Mouse (Mus musculus): ENCODE measurements around the gene Cd48. TPM values are rescaled to one million over a fixed set of nuclear protein-coding genes. Genes with fewer than 3 reads are reported as not detected.
A peak's percentile ranks its signal among the peaks of the same experiment; 100 is the strongest.

The Cd48 gene
- total and polyA plus RNA-seq, 2 experiments from 2014 or later: 0.77 to 0.99 TPM

DNA sequence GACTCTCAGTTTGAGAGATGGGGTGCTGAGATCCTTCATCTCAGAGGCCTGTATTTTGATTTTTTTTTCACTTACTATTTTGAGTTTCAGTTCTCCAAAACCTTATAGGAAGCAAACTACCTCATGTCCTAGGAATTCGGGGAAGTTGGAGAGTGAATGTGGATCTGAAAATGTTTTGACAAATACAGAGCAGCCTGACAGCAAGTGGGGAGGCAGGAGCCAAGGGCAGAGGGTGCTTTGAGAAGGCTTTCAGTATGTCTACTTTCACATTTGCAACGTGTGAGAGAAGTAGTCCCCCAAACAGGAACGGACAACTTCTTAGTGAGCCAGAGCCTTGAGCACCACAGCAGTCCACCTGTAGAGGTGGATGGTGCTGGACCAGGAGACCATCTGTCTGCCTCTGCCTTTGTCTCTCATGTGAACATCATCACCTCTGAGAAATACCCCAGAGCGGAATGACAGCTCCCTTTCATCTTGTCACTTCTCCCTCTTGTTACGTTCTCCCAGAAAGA is 35.3 kb upstream of the Cd48 start:
- Histone ChIP-seq H3K27ac (ENCODE audit: low read depth, low read length) (no peak overlapping the region), H3K4me1 (ENCODE audit: insufficient read depth, low read length) (no peaks in the 10 kb centered on the region), H3K36me3 (ENCODE audit: insufficient read depth, low read length) (no peaks in the 10 kb centered on the region), H3K27me3 (ENCODE audit: insufficient read depth, low read length) (no peaks in the 10 kb centered on the region), H3K9me3 (ENCODE audit: low read length) (no peaks in the 10 kb centered on the region), H3K4me2 (ENCODE audit: low read depth, low read length, poor library complexity, severe bottlenecking) (no peak overlapping the region), H3K4me3 (ENCODE audit: low read depth, low read length) (no peak overlapping the region), H3K9ac (replicated peaks; ENCODE audit: low read length, poor library complexity, severe bottlenecking) (no peak overlapping the region)
- TF ChIP-seq CTCF (IDR thresholded peaks at IDR 0.05): no peak
- WGBS: 70% methylated on average over 5 of the region's 5 CpGs
- DNase-seq (ENCODE audit: low spot score) (no peak), ATAC-seq (ENCODE audit: low FRiP score) (no peak)

DNA sequence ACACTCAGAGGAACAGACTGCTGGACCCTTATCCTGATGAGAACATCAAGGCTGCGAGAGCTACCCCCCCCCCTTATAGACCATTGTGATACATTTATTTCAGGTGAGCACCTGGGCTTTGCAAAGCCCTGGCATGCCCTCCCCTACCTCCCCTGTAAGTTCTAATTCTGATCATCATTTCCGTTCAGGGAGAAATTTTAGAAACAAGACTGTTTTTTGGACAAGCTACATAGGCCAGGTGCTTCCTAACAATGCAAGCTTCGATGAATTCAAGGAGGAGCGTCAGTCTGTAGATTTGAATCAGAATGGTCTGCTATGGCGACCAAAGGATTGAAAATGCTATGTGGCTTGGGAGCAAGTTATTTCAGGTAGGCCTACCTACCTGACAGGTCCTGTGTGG is 34.1 kb upstream of the Cd48 start:
- DNase-seq (ENCODE audit: low spot score) (no peak), ATAC-seq (ENCODE audit: low FRiP score) (no peak)
- Histone ChIP-seq H3K9ac (replicated peaks; ENCODE audit: low read length, poor library complexity, severe bottlenecking) (no peak overlapping the region), H3K4me1 (ENCODE audit: insufficient read depth, low read length) (no peaks in the 10 kb centered on the region), H3K9me3 (ENCODE audit: low read length) (no peaks in the 10 kb centered on the region), H3K4me2 (ENCODE audit: low read depth, low read length, poor library complexity, severe bottlenecking) (no peak overlapping the region), H3K27ac (ENCODE audit: low read depth, low read length) (no peak overlapping the region), H3K4me3 (ENCODE audit: low read depth, low read length) (no peak overlapping the region), H3K36me3 (ENCODE audit: insufficient read depth, low read length) (no peaks in the 10 kb centered on the region), H3K27me3 (ENCODE audit: insufficient read depth, low read length) (no peaks in the 10 kb centered on the region)
- TF ChIP-seq CTCF (IDR thresholded peaks at IDR 0.05): no peak
- WGBS: 90% methylated on average over 5 of the region's 5 CpGs

DNA sequence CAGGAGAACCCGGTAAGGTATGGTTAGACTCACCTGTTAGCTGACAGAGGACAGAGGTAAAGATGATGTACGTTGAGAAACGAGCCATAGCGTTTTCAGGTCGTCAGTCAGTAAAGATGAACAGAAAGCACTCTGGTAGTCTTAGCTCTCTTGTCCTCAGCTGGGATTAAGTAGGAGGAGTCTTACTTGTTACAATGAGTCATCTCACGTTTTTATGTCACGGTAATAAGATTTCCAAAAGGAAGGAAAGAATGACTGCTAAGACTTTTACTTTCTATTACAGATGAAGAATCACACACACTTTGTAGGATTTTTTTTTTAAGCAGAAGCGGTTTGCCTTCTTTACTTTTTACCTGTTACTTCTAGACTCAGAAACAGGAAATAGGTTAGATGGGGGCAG is 33.0 kb upstream of the Cd48 start:
- Histone ChIP-seq H3K4me1 (ENCODE audit: insufficient read depth, low read length) (no peaks in the 10 kb centered on the region), H3K27me3 (ENCODE audit: insufficient read depth, low read length) (no peaks in the 10 kb centered on the region), H3K4me2 (ENCODE audit: low read depth, low read length, poor library complexity, severe bottlenecking) (no peak overlapping the region), H3K9ac (replicated peaks; ENCODE audit: low read length, poor library complexity, severe bottlenecking) (no peak overlapping the region), H3K27ac (ENCODE audit: low read depth, low read length) (no peak overlapping the region), H3K36me3 (ENCODE audit: insufficient read depth, low read length) (no peaks in the 10 kb centered on the region), H3K4me3 (ENCODE audit: low read depth, low read length) (no peak overlapping the region), H3K9me3 (ENCODE audit: low read length) (no peaks in the 10 kb centered on the region)
- DNase-seq (ENCODE audit: low spot score) (no peak), ATAC-seq (ENCODE audit: low FRiP score) (no peak)
- WGBS: 62% methylated on average over 8 of the region's 8 CpGs
- no peak for TF ChIP-seq CTCF (IDR thresholded peaks at IDR 0.05)

DNA sequence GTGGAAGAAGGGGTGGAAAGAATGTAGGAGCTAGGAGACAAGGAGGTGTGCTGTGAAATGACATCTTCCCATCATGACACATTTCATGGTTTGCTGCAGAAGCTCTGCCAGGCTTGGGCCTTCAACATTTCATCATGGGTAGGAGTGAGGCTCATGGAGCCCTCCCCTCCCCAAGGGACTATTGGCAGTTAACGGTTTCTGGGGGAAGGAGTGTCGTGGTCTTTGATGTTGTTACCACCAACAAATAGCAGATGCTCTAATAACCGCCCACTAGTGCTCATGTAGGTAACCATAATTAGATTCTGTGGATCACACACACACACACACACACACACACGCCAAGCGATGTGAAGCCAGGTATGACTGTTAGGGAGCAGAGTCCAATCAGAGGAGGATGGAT is 29.1 kb upstream of the Cd48 start, which contains the start of gene Slamf7:
Gene Slamf7 (minus strand): TSS at position 302 of the 400 bp plus-strand sequence.
- no peaks in the 10 kb centered on the region for H3K9me3 ChIP-seq (ENCODE audit: low read length)
- no peak within 1 kb of the TSS for H3K27ac ChIP-seq (ENCODE audit: low read depth, low read length)
- no peak for TF ChIP-seq CTCF (IDR thresholded peaks at IDR 0.05)
- no peaks in the 10 kb centered on the region for H3K27me3 ChIP-seq (ENCODE audit: insufficient read depth, low read length)
- DNase-seq (ENCODE audit: low spot score): no peak
- no peaks in the 10 kb centered on the region for H3K36me3 ChIP-seq (ENCODE audit: insufficient read depth, low read length)
- no peak within 1 kb of the TSS for H3K4me2 ChIP-seq (ENCODE audit: low read depth, low read length, poor library complexity, severe bottlenecking)
- WGBS: 95% methylated on average over 5 of the region's 5 CpGs
- no peak within 1 kb of the TSS for H3K9ac ChIP-seq (replicated peaks; ENCODE audit: low read length, poor library complexity, severe bottlenecking)
- no peaks in the 10 kb centered on the region for H3K4me1 ChIP-seq (ENCODE audit: insufficient read depth, low read length)
- no peak for ATAC-seq (ENCODE audit: low FRiP score)
- no peak within 1 kb of the TSS for H3K4me3 ChIP-seq (ENCODE audit: low read depth, low read length)

DNA sequence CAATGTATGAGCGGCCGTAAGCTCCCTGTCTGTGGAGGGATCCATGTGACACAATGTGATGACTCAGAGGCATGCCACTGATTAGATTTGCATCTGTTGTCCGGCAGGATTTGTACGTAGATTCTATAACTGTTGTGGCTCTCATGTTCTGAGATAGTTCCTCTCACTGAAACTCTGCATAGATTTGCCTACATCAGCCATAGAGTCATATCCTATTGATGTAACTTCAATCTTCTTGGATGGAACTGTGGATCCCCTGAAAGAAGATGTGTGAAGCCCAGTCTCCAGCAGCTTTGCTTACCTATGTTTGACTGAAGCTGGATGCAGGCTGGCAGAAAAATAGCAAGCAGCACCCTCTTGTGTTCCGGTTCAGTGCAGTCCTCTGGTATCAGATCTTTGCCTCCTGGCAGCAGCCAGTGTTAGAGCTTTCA is 23.2 kb upstream of the Cd48 start:
- Histone ChIP-seq H3K27ac (ENCODE audit: low read depth, low read length) (no peak overlapping the region), H3K4me1 (ENCODE audit: insufficient read depth, low read length) (no peaks in the 10 kb centered on the region), H3K9me3 (ENCODE audit: low read length) (no peaks in the 10 kb centered on the region), H3K4me2 (ENCODE audit: low read depth, low read length, poor library complexity, severe bottlenecking) (no peak overlapping the region), H3K9ac (replicated peaks; ENCODE audit: low read length, poor library complexity, severe bottlenecking) (no peak overlapping the region), H3K27me3 (ENCODE audit: insufficient read depth, low read length) (no peaks in the 10 kb centered on the region), H3K4me3 (ENCODE audit: low read depth, low read length) (no peak overlapping the region), H3K36me3 (ENCODE audit: insufficient read depth, low read length) (no peaks in the 10 kb centered on the region)
- DNase-seq (ENCODE audit: low spot score): peak; percentile 28
- 82% methylated on average over 5 of the region's 5 CpGs for WGBS
- peak; percentile 60 for TF ChIP-seq CTCF (IDR thresholded peaks at IDR 0.05)
- ATAC-seq (ENCODE audit: low FRiP score): no peak

DNA sequence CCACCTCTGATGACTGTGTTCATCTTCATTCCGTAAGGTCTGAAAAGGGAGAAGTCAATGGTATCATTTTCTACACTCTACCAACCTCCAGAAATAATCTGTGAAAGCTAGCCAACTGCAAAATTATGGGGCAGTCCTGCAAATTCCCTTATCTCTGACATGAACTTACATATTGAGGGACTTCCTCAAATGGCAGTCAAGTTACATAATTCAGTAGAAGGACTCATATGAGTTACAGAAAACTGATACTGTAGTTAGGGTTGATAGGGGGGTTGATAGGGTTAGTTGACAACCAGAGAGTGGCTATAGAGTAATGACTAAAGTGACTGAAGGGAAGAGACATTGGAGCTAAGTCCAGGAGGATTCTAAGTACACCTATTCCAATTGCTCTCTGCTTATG is 21.4 kb upstream of the Cd48 start:
- 89% methylated on average over 1 of the region's 1 CpGs for WGBS
- TF ChIP-seq CTCF (IDR thresholded peaks at IDR 0.05): no peak
- no peak overlapping the region for H3K4me3 ChIP-seq (ENCODE audit: low read depth, low read length)

More for the DNA sequence above, 21.4 kb upstream of the Cd48 start:
- ATAC-seq (ENCODE audit: low FRiP score): no peak
- no peak for DNase-seq (ENCODE audit: low spot score)
- H3K4me1 ChIP-seq (ENCODE audit: insufficient read depth, low read length): no peaks in the 10 kb centered on the region
- H3K27ac ChIP-seq (ENCODE audit: low read depth, low read length): no peak overlapping the region
- no peak overlapping the region for H3K9ac ChIP-seq (replicated peaks; ENCODE audit: low read length, poor library complexity, severe bottlenecking)
- no peaks in the 10 kb centered on the region for H3K27me3 ChIP-seq (ENCODE audit: insufficient read depth, low read length)
- no peaks in the 10 kb centered on the region for H3K36me3 ChIP-seq (ENCODE audit: insufficient read depth, low read length)
- H3K9me3 ChIP-seq (ENCODE audit: low read length): no peaks in the 10 kb centered on the region
- no peak overlapping the region for H3K4me2 ChIP-seq (ENCODE audit: low read depth, low read length, poor library complexity, severe bottlenecking)

Measured in midbrain, postnatal 0 days (tissue).